Mouse (Mus musculus): ENCODE measurements around the gene Rbpjl.
A peak's percentile ranks its signal among the peaks of the same experiment; 100 is the strongest.

Rbpjl gene

GRCm38 (mm10) chr2:164429881-164430615 lies 27.1 kb downstream of the Rbpjl start:
- no peak for DNase-seq (ENCODE audit: low spot score)

- DNase-seq (ENCODE audit: low spot score): peak; percentile 44
These were observed 27.8 kb downstream of the Rbpjl start for GRCm38 (mm10) chr2:164430697-164431096.

DNA sequence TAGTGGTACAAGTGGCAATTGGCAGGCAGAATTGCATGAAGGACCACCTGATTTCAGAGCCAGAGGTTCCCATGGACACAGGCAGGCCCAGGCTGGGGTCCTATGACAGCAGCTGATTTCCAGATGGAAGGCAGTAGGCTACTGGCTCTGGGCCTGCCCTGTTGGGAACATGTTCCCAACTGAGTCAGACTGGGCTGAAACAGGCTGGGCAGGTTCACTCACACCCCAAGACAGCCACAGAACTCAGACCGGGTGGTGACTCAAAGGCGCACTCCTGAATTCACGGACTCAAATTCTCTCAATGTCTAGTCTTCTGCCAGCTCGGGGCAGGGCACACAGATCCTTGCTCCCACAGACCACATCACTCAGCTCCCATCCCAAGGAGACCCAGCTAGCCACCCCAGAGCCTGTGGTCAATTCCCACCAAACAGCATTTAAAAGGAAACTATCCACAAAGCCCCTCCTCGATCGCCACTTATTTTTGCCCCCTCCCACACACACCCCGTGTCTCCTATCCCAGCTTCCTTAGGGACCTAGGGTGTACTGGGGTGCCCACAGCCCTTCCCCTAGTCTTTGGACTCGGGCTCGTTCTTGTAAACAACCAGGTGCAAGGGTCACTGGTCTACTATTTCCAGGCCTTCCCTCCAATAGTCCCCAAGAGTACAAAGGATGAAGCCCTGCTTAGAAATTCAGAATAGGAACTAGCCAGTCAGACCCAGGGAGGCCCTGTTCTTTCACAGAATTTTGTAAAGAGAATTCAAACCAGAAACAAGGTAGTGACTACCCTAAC lies 28.9 kb downstream of the Rbpjl start:
- DNase-seq (ENCODE audit: low spot score): no peak

DNA sequence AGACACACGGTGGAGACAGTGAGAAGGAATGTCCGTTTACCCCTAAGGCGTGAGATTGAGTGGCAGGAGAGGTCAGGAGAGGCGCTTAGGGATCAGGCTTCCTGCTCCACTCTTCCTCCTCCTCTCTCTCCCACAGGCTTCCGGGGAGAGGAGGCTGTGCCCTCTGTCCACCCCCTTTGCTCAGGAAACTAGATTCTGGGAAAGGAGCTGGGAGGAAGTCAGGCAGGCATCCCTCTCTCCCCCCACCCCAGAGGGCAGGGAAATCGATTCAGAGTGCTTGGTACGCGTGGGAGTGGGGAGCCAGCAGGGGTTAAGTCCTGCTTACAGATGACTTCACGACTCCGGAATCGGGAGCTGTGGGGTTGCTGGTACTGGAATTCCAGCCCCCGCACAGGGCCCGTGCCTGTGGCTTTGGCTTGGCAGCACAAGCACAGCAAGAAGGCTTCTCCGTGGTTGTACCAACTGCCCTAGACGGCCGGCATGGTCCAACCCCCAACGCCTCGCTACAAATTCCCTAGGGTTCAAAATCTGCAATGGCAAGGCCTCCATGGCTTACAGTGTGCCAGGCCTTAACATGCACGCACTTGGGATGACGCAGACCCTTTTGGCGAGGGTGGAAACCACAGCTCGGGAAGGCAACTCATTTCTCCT lies 29.7 kb downstream of the Rbpjl start:
- peak; percentile 60 for DNase-seq (ENCODE audit: low spot score)

DNA sequence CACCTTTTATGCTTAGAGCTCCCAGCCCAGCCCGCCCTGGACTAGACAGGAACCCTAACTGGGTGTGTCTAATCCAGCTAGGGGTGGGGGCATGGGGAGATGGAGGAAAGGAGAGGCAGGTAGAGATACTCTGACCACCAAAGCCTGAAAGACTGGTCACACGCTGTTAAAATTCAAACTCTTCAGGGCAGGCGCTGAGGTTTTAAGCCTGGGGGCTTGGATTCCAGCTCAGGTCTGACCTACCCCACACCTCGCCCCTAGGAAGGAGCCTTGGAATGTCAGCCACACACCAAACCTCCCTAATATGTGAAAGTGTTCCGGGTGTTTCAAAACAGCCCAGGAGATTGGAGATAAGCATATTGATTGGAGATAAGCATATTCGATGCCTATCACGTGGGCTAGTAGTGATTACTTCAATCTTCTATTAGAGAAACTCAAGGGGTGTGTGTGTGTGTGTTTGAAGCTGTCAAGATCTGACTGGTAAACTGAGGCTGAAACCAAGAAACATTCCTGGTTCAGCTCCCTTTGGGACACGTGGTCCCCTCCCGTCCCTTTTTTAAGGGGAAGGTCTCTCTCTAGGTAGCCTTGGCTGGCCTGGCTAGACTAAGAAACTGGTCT lies 30.4 kb downstream of the Rbpjl start:
- no peak for DNase-seq (ENCODE audit: low spot score)

GRCm38 (mm10) chr2:164434681-164435080 lies 31.7 kb downstream of the Rbpjl start:
- no peak for DNase-seq (ENCODE audit: low spot score)

- no peak for DNase-seq (ENCODE audit: low spot score)
These were observed 32.5 kb downstream of the Rbpjl start for GRCm38 (mm10) chr2:164435216-164436090.

GRCm38 (mm10) chr2:164436215-164436913 lies 33.4 kb downstream of the Rbpjl start:
- DNase-seq (ENCODE audit: low spot score): no peak

GRCm38 (mm10) chr2:164436961-164437360 lies 34.0 kb downstream of the Rbpjl start:
- no peak for DNase-seq (ENCODE audit: low spot score)

DNA sequence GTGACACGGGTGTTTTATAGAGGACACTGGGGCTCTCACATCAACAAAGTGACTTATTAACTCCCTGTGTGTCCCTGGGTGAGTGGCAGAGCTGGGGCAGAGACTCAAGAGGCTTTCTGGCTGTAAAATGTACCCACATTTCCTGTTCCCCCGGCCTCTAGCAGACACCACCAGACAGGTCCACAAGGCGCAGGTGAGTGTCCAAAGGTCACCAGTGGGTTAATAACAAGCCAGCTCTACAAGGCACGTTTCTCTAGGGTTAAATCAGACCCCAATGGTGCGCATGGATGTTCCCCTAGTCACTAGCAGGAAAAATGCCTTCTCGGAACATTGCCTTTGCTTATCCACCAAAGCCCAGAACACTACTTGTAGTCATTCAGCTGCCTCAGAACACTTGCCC lies 34.8 kb downstream of the Rbpjl start:
- no peak for DNase-seq (ENCODE audit: low spot score)

DNA sequence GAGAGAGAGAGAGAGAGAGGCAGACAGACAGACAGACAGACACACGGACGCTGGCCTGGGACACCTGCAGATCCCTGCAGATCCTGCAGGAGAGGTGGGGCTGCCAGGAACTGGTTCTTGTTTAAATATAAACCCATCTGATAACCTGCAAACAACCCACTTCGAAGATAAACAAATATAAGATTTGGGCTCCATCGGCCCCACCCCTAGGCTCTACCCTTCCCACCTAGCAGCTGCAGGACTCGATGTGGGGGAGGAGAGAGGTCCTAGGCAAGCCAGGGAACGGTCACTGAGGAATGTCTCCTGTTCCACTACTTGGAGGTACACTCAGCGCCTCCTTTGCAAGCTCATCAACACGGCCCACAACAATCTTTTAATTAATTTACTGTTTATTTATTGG lies 35.3 kb downstream of the Rbpjl start:
- no peak for DNase-seq (ENCODE audit: low spot score)

GRCm38 (mm10) chr2:164439001-164439421 lies 36.1 kb downstream of the Rbpjl start:
- no peak for DNase-seq (ENCODE audit: low spot score)

DNA sequence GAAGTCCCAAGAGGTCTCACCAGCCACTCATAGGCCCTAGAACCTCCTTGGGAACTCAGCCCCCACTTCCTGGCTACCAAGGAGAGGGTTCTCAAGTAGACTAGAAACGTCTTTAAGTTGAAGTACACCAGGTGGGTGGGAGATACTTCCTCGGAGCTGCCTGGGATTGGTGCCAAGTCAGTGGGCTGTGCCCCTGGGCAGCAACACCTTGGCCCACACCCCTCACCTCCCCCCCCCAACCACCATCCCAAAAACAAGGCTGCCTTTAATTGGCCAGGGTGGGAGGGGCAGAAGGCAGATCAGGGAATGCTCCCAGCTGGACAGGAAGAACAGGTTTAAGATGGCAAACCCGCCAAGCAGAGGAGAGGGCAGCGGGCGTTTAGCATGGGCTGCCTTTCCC lies 37.4 kb downstream of the Rbpjl start:
- no peak for DNase-seq (ENCODE audit: low spot score)

GRCm38 (mm10) chr2:164441155-164441554 lies 38.2 kb downstream of the Rbpjl start:
- DNase-seq (ENCODE audit: low spot score): no peak

- DNase-seq (ENCODE audit: low spot score): no peak
These were observed 38.8 kb downstream of the Rbpjl start for GRCm38 (mm10) chr2:164441731-164442130.

- peak; percentile 35 for DNase-seq (ENCODE audit: low spot score)
These were observed 39.5 kb downstream of the Rbpjl start for GRCm38 (mm10) chr2:164442315-164443050.

DNA sequence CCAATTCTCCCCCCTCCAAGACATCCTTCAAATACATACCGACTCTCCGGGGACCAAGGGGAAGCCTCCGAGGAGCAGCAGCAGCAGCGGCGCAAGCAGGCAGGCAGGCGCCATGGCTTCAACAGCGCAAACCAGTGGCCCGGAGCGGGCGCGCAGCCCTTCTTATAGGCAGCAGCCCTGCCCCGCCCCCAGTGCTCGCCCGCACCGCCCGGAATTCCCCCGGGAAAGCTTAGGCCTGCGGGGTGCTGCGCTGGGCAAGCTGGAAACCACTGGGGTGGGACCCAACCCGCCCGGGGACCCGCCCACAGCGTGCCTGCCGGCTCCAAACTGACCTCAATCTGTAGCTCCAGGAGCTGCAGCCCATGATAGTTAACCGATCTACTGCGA lies 40.1 kb downstream of the Rbpjl start:
- peak; percentile 84 for DNase-seq (ENCODE audit: low spot score)

DNA sequence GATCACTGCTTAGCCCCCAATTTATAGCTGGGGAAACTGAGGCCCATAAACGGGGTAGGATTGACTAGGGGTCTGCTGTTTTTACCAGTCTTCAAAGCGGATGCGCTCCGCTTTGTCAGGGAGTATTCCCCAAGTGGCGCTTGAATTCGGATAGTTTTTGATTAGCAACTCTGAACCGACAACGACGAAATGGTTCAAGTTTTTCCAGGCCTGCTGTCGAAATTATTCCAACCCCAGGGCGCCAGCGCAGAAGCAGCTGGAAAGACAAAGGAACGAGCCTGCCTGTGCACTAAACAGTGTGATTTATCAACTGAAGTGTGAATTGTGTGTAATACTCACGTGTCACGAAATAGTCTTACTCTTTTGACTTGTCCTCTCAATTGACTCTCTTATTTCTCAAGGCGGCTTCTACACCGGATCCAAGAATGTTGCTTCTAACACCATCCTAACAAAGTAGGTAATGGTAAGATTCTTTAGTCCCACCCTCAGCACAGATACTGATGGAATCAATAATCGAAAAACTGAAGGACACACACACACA lies 40.6 kb downstream of the Rbpjl start, which contains the start of gene Sdc4:
Sdc4 (minus strand) TSS at position 428 of the 541 bp plus-strand sequence.
- DNase-seq (ENCODE audit: low spot score): peak; percentile 39

DNA sequence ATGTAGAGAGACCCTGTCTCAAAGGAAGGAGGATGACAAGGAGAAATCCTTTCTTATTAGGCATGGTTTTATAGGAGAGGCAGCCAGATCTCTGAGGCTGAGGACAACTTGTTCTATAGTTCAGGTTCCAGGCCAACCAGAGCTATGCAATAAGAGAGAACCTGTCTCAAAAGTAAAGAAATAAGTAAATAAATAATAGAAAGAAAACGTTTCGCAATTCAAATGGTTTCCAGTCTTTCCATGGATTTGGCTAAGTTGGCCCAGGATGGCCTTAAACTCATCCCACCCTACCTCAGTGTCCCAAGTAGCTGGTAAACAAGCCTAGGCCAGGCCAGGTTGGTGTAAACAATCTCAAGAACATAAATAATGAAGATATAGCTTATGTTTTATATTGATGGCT lies 41.8 kb downstream of the Rbpjl start:
- DNase-seq (ENCODE audit: low spot score): no peak

Measured in embryo, embryonic 10 days (tissue).